Mouse (Mus musculus) embryonic facial prominence, embryonic 12.5 days (tissue): ENCODE data around the gene Ccr6. TPM values are rescaled to one million over a fixed set of nuclear protein-coding genes. Genes with fewer than 3 reads are reported as not detected.

Source experiments
- ATAC-seq: fragments of 200-750 bp; cut with Nextera tagmentation; 2 replicates; pipeline ENCODE4 v1.8.0; 2017; ENCODE audit not compliant: insufficient number of reproducible peaks, insufficient read depth, low FRiP score, low TSS enrichment
- H3K27ac ChIP-seq: fragments of 300-500 bp; sonication (generic); 2 replicates; pipeline ENCODE4 v1.5.1; 2016; ENCODE audit warnings: mild to moderate bottlenecking
- H3K27me3 ChIP-seq: fragments of 300-500 bp; sonication (generic); 2 replicates; pipeline ENCODE4 v1.6.1; 2016; ENCODE audit warnings: mild to moderate bottlenecking, moderate library complexity
- H3K36me3 ChIP-seq: fragments of 300-500 bp; sonication (generic); 2 replicates; pipeline ENCODE4 v1.6.1; 2016; ENCODE audit warnings: mild to moderate bottlenecking
- H3K4me1 ChIP-seq: fragments of 300-500 bp; sonication (generic); 2 replicates; pipeline ENCODE4 v1.6.1; 2016
- H3K4me2 ChIP-seq: fragments of 300-500 bp; sonication (generic); replicated peaks from 2 replicates; pipeline ENCODE4 v1.6.1; 2016; ENCODE audit warnings: mild to moderate bottlenecking, moderate library complexity
- H3K4me3 ChIP-seq: fragments of 300-500 bp; sonication (generic); 2 replicates; pipeline ENCODE4 v1.5.1; 2016; ENCODE audit warnings: mild to moderate bottlenecking
- H3K9ac ChIP-seq: fragments of 300-500 bp; sonication (generic); 2 replicates; pipeline ENCODE4 v1.6.1; 2016; ENCODE audit warnings: mild to moderate bottlenecking, moderate library complexity
- H3K9me3 ChIP-seq: fragments of 300-500 bp; sonication (generic); 2 replicates; pipeline ENCODE4 v1.6.1; 2016; ENCODE audit warnings: mild to moderate bottlenecking, moderate library complexity
- WGBS: fragments of 180-500 bp; shearing (Covaris S2); methylation state at CpG from one replicate; pipeline ENCODE4 v1.1.7; 2016; 5-methylcytosine and 5-hydroxymethylcytosine counted together
- polyA plus RNA-seq: library from polyadenylated mRNA; unstranded; fragments of >200 nt; fragmentation: Nextera tagmentation; extraction: Ambion mirVana; gene quantifications from 2 replicates; pipeline ENCODE4 v1.2.1, GENCODE M21; 2016

Ccr6 gene
- polyA plus RNA-seq, 1 experiment from 2014 or later, result not detected

DNA sequence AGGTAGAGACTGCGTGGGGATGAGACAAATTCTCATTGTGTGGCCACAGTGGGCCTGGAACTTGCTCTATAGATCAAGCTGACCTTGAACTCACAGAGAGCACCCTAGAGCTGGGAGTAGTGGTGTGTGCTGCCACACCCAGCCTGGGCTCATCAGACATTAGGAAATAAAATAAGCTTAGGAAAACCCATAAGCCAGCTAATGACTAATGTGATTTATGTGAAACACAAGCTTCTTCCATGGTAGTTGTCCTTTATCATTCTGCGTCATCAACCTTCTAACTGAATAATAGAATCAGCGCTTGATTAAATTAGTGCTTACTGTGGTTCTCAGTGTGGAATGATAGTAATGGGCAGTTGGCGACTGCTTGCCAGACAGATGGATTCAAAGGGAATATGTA lies 51.1 kb downstream of the Ccr6 start:
- no peak overlapping the region for H3K4me2 ChIP-seq
- H3K27me3 ChIP-seq, result no peaks in the 10 kb centered on the region
- no peak for ATAC-seq
- H3K4me1 ChIP-seq, result 0 out of 2 replicates have a peak, but pooled peaks cover 3% of the 10 kb centered on the region
- WGBS, result 85% methylated on average over 4 of the region's 4 CpGs
- H3K9me3 ChIP-seq, result no peaks in the 10 kb centered on the region
- H3K4me3 ChIP-seq, result no peak overlapping the region
- H3K36me3 ChIP-seq, result peaks cover 3% of the 10 kb centered on the region; the same call in 1 of the 2 replicates
- no peak overlapping the region for H3K27ac ChIP-seq
- no peak overlapping the region for H3K9ac ChIP-seq

DNA sequence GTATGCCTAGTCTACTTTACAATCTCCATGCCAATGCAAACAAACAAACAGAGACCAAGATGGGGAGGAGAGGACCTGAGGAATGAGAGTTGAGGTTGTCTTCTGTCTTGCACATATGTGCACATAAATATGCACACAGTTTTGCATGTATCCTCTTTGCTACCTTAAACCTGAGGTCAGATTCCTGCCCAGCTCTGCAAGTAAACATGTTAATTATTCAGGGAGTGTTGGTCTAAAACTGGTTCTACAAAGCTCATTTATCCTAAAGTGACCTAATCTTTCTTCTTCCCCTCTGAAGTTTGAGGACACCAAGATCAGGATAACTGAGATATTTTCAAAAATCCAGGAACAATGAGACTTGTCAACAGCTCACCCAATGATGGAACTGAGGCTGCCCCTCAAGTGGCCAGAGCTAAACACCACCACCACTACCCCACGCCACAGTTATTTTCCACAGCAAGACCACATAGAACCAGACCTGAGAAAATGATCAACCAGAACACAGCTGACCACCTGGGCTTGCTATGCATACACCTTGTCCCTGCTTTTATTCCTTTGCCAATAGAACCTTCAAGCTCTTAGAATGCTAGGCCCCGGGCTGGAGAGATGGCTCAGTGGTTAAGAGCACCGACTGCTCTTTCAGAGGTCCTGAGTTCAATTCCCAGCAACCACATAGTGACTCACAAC lies 54.3 kb downstream of the Ccr6 start:
- ATAC-seq, result no peak

DNA sequence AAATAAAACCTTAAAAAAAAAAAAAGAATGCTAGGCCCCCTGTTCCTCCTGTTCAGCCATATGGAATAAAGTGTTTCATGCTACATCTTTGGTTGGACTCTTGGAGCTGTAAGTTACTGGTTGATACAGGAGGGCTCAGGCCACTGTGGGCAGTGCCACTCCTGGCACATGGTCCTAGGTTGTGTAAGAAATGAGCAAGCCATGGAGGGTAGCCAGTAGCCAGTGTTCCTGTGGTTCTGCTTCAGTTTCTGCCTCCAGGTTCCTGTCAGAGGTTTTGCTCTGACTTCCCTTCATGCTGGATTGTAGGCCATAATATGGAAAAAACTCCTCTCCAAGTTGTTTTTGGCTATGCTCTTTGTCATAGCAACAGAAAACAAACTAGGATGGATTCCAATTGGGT lies 54.9 kb downstream of the Ccr6 start:
- Histone ChIP-seq H3K9me3 (no peaks in the 10 kb centered on the region), H3K27me3 (no peaks in the 10 kb centered on the region), H3K27ac (no peak overlapping the region), H3K9ac (no peak overlapping the region), H3K4me2 (no peak overlapping the region), H3K4me1 (no peaks in the 10 kb centered on the region), H3K4me3 (no peak overlapping the region), H3K36me3 (peaks cover 3% of the 10 kb centered on the region; the same call in 1 of the 2 replicates)
- no peak for ATAC-seq

More for the DNA sequence above, 54.3 kb downstream of the Ccr6 start:
- Histone ChIP-seq H3K4me2 (no peak overlapping the region), H3K4me3 (no peak overlapping the region), H3K27me3 (no peaks in the 10 kb centered on the region), H3K9ac (no peak overlapping the region), H3K36me3 (peaks cover 3% of the 10 kb centered on the region; the same call in 1 of the 2 replicates), H3K9me3 (no peaks in the 10 kb centered on the region), H3K27ac (no peak overlapping the region), H3K4me1 (no peaks in the 10 kb centered on the region)
- 90% methylated on average over 3 of the region's 3 CpGs for WGBS

DNA sequence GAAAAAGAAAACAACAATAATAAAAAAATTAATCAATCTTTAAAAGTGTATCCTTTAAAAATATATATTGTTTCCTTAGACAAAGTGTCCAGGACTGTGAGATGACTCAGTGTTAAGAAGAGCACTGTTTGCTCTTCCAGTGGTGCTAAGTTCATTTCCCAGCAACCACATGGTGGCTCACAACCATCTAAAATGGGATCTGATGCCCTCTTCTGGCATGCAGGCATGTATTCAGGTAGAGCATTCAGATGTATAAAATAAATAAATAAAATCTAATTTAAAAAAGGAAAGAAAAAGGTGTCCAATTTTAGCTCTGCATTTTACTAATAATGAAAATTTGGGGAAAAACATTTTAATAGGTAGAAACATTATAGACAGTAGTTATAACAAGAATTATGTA lies 60.0 kb downstream of the Ccr6 start:
- no peak overlapping the region for H3K27ac ChIP-seq
- ATAC-seq, result no peak
- H3K9ac ChIP-seq, result no peak overlapping the region
- H3K4me2 ChIP-seq, result no peak overlapping the region
- no peaks in the 10 kb centered on the region for H3K27me3 ChIP-seq
- H3K4me1 ChIP-seq, result no peaks in the 10 kb centered on the region
- H3K36me3 ChIP-seq, result no peaks in the 10 kb centered on the region
- no peak overlapping the region for H3K4me3 ChIP-seq
- no peaks in the 10 kb centered on the region for H3K9me3 ChIP-seq

DNA sequence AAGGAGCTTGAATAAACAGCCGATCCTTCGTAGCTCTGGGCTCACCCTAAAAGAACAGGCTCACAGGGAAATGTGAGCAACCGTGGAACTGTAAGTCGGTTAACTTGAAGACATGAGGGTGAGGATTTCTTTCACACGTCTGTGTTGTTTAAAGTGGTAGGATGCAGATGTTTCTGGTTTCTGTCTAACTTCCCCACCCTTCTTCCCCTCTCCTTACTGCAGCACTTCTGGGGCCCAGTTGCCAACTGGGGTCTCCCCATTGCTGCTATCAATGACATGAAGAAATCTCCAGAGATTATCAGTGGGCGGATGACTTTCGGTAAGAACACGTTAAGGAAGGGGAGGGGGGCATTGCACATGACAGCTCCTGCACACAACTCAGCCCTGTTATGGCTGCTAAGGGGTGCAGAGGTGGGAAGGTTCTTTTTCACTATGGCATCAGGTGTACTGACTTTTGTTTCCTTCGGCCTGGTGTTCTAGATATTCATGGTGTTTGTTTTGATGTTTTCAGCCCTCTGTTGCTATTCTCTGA lies 60.5 kb downstream of the Ccr6 start:
- 79% methylated on average over 9 of the region's 9 CpGs for WGBS
- no peaks in the 10 kb centered on the region for H3K36me3 ChIP-seq
- no peaks in the 10 kb centered on the region for H3K4me1 ChIP-seq
- no peaks in the 10 kb centered on the region for H3K9me3 ChIP-seq
- H3K27ac ChIP-seq, result no peak overlapping the region
- H3K4me2 ChIP-seq, result no peak overlapping the region
- H3K27me3 ChIP-seq, result no peaks in the 10 kb centered on the region
- H3K9ac ChIP-seq, result no peak overlapping the region
- ATAC-seq, result no peak
- H3K4me3 ChIP-seq, result no peak overlapping the region

DNA sequence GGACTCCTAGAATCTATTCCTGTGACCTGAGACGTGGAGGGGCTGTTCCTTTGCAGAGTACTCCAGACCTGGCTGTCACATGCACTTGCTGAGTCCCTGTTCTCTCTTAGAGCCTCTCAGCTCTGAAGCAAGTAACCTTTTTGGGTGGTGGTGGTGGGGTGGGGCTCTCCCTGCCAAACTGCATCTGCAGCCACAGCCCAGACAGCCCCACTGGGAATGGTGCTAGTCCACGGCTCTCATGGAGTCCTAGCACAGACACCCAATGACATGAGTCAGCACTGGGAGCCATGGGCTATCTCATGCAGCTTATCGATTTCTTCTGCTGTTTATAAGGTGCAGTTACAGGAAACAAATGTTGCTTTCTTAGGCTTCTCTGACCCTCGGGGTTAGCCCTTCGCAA lies 61.9 kb downstream of the Ccr6 start:
- Histone ChIP-seq H3K4me3 (no peak overlapping the region), H3K36me3 (no peaks in the 10 kb centered on the region), H3K27me3 (no peaks in the 10 kb centered on the region), H3K9me3 (no peaks in the 10 kb centered on the region), H3K9ac (no peak overlapping the region), H3K27ac (no peak overlapping the region), H3K4me1 (no peaks in the 10 kb centered on the region), H3K4me2 (no peak overlapping the region)
- WGBS, result 84% methylated on average over 5 of the region's 5 CpGs
- no peak for ATAC-seq

DNA sequence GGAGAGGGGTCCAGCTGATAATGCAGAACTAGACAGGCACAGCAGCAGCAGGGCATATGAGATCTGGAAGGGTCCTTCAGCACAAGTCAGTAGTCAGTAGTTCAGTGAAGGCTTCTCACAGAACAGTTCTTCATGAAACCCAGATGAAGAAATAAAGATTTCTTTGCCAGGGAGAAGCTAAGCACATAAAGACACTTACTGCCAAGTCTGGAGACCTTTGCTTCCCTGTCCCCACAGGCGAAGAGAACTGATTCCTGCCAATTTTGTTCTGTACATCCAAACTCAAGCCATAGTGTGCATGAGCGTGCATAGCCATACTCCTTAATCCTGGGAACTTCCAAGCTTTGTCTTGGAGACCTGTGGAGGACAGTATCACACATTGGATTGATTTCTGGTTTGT lies 62.4 kb downstream of the Ccr6 start:
- Histone ChIP-seq H3K9me3 (no peaks in the 10 kb centered on the region), H3K4me2 (no peak overlapping the region), H3K9ac (no peak overlapping the region), H3K27me3 (no peaks in the 10 kb centered on the region), H3K27ac (no peak overlapping the region), H3K4me1 (no peaks in the 10 kb centered on the region), H3K4me3 (no peak overlapping the region), H3K36me3 (no peaks in the 10 kb centered on the region)
- WGBS, result 92% methylated on average over 2 of the region's 2 CpGs
- ATAC-seq, result no peak

DNA sequence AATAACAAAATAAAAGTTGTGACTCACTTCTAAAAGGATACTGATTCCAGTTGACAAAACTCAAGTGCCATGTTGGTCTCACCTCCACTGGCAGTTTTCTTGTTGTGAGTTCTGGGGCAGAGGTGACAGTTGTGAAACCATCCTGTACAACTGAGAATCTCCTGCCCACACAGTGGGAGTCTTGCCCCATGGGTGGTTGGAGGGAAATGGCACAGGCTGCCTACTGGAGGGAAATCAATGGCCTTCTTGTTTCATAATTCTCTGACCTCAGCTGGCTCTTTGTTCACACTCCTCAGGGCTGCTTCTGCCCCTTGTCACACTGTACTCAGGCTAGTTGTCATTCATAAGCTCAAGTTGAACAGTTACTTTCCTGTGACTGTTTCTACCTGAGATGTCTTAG lies 63.7 kb downstream of the Ccr6 start:
- no peaks in the 10 kb centered on the region for H3K36me3 ChIP-seq
- H3K4me2 ChIP-seq, result no peak overlapping the region
- H3K4me3 ChIP-seq, result no peak overlapping the region
- ATAC-seq, result no peak
- H3K9ac ChIP-seq, result no peak overlapping the region
- no peak overlapping the region for H3K27ac ChIP-seq
- no peaks in the 10 kb centered on the region for H3K27me3 ChIP-seq
- H3K4me1 ChIP-seq, result no peaks in the 10 kb centered on the region
- H3K9me3 ChIP-seq, result no peaks in the 10 kb centered on the region

DNA sequence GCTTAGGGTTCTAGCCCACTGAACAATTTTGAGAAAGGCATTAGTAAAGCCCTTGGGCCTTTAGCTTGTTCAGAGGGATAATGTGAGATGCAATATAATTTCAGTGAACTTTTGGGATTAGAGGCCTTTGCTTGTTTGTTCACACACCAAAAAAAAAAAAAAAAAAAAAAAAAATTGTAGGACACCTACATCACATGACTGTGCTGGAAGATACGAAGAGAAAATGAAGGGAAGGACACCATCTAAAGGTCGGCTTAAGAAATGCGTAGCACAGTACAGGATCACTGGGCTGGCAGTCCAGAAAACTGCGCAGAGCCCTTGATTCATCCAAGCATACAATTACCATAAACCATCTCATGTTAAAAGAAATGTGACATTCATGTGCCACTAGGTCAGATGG lies 65.7 kb downstream of the Ccr6 start:
- H3K9ac ChIP-seq, result no peak overlapping the region
- H3K27me3 ChIP-seq, result no peaks in the 10 kb centered on the region
- H3K4me2 ChIP-seq, result no peak overlapping the region
- no peaks in the 10 kb centered on the region for H3K36me3 ChIP-seq
- H3K4me1 ChIP-seq, result no peaks in the 10 kb centered on the region
- no peak overlapping the region for H3K27ac ChIP-seq
- no peak for ATAC-seq
- 74% methylated on average over 4 of the region's 4 CpGs for WGBS
- H3K4me3 ChIP-seq, result no peak overlapping the region
- H3K9me3 ChIP-seq, result no peaks in the 10 kb centered on the region

DNA sequence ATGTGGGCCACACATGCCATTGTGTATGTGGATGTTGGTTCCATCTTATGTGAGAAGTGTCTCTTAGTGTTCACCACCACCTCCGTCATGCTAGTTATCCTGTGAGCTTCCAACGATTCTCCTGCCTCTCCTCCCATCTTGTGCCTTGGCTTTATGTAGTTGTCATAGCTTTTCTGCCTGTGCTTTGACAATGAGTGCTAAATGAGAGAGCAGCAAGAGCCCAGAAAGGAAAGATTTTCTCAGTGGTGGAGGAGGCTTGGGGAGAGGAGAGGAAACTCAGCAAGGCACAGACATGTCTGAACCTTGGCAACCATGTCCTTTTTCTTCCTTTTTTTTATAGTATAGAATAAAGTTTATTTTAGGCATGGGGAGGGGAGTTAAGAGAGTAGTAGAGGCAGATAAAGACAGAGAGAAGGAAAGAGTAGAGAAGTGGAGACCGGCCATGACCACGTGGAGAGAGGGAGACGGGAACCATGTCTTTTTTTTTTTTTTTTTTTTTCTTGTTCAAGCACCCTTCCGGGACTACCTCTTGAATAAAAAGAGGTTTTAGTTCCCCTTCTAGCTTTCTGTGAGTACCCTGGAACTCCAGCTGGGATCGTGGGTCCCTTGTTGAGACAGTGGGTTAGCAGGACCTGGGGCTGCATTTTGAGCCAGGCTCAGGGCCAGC lies 67.1 kb downstream of the Ccr6 start:
- 80% methylated on average over 7 of the region's 7 CpGs for WGBS

DNA sequence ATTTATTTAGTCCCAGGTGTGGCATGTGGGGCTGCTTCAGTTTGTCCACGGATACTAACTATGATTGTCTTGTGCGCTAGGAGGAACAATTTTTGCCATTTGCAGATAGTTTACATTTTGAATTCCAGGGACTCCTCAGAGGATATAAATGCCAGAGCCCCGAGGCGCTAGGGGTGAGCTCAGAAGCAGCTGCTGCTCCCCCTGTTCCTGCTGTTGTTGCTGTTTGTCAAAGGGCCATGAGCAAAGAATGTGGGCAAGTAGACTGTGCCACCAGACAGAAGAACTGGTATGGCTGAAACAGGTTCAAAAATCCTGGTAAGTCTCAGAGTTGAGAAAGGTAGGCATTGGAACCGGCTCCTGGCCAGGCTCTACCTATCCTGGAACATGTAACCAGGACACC lies 67.8 kb downstream of the Ccr6 start:
- Histone ChIP-seq H3K4me3 (no peak overlapping the region), H3K27ac (no peak overlapping the region), H3K27me3 (no peaks in the 10 kb centered on the region), H3K4me2 (no peak overlapping the region), H3K9ac (no peak overlapping the region), H3K9me3 (no peaks in the 10 kb centered on the region), H3K4me1 (no peaks in the 10 kb centered on the region), H3K36me3 (no peaks in the 10 kb centered on the region)
- WGBS, result 49% methylated on average over 5 of the region's 5 CpGs
- no peak for ATAC-seq

More for the DNA sequence above, 67.1 kb downstream of the Ccr6 start:
- no peaks in the 10 kb centered on the region for H3K36me3 ChIP-seq
- H3K9me3 ChIP-seq, result no peaks in the 10 kb centered on the region
- no peak overlapping the region for H3K4me3 ChIP-seq
- no peaks in the 10 kb centered on the region for H3K4me1 ChIP-seq
- ATAC-seq, result no peak
- H3K9ac ChIP-seq, result no peak overlapping the region
- H3K27me3 ChIP-seq, result no peaks in the 10 kb centered on the region
- no peak overlapping the region for H3K27ac ChIP-seq
- H3K4me2 ChIP-seq, result no peak overlapping the region

DNA sequence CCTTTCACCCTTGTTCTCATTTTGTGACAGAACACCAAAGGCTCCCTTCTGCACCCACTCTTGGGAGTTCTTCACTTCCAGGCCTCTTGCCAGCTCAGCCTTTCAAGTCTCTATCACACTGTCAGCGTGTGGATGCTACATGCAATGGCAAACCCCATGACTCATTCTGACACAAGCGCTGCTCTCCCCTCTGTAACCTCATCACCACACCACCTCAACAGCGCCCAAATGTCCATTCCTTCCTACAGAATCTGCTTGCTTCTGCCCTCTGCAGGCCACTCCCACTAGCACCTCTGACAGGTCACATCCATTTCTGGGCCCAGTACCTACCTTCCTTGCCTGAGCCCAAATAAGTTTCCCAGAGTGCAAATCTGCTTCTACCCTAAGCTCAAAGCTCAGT lies 70.0 kb downstream of the Ccr6 start:
- ATAC-seq, result no peak
- Histone ChIP-seq H3K9ac (no peak overlapping the region), H3K36me3 (no peaks in the 10 kb centered on the region), H3K4me1 (no peaks in the 10 kb centered on the region), H3K4me2 (no peak overlapping the region), H3K27ac (no peak overlapping the region), H3K4me3 (no peak overlapping the region), H3K27me3 (no peaks in the 10 kb centered on the region), H3K9me3 (no peaks in the 10 kb centered on the region)
- 35% methylated on average over 3 of the region's 3 CpGs for WGBS
